Comparison of ENCODE assay signal across 8 mouse cellular contexts in genomic region chr3:145950034-145950814, GRCm38 (mm10). TPM values are rescaled to one million over a fixed set of nuclear protein-coding genes. Genes with fewer than 3 reads are reported as not detected.
DNase-seq lines count a peak whose midpoint lies in the region; ATAC-seq lines count a peak whose summit lies in the region.

No protein-coding gene starts in this region.

- intact Hi-C loops in heart, postnatal 10 days (cut with DNase I) = loop anchor here (1.0 to 5.0 kb wide), 3 partner anchors 37 to 122 kb away; partner anchors contain the start of gene Syde2

- ATAC-seq in erythroblast, adult 5-6 weeks (replicated peaks; ENCODE audit: low FRiP score, poor library complexity, severe bottlenecking) = 0 out of 2 replicates have a peak, but pooled peaks have one; percentile 30
- peak; percentile 45 for ATAC-seq in neutrophil, adult 5-6 weeks (ENCODE audit: extremely low read depth, insufficient number of reproducible peaks, low FRiP score, poor library complexity, severe bottlenecking)
- no peak for ATAC-seq in monocyte, adult 5-6 weeks (replicated peaks; ENCODE audit: insufficient number of reproducible peaks, low FRiP score, low TSS enrichment, poor library complexity, severe bottlenecking)

- peak; percentile 72 for DNase-seq in CD4-positive, CD25-positive, alpha-beta regulatory T cell, adult 2 months (ENCODE audit: low read depth, low spot score)
- peak; percentile 80 for DNase-seq in R1 (ENCODE audit: low read depth, low spot score)
- DNase-seq in heart, postnatal 10 days = peak; percentile 69 to 72
- peak; percentile 53 to 71 for DNase-seq in kidney, postnatal 4 days
- peak; percentile 42 to 68 for DNase-seq in lung, adult 18-20 months

RNA-seq across cellular contexts. Expression of gene 2410004B18Rik, which starts 12.4 kb away (rescaled TPM):
- total RNA-seq in erythroblast, adult 5-6 weeks (2015; ENCODE audit: low replicate concordance) = 20.1 and 46.9 TPM in 2 replicates
- 11.8 and 14.6 TPM in 2 replicates for total RNA-seq in erythroblast, adult 5-6 weeks (2017; ENCODE audit: low replicate concordance)
- 10 to 100 TPM; 22.6 to 23.1 TPM for total RNA-seq in heart, postnatal 10 days (2021)
- total RNA-seq in neutrophil, adult 5-6 weeks (2017) = 45.2 and 50.5 TPM in 2 replicates
- total RNA-seq in monocyte, adult 5-6 weeks (2017) = 24.4 to 36.0 TPM (median 25.5 TPM) in 3 replicates

RNA-seq across cellular contexts. Expression of gene Bcl10, which starts 27.6 kb away (rescaled TPM):
- total RNA-seq in erythroblast, adult 5-6 weeks (2015; ENCODE audit: low replicate concordance) = 7.7 and 13.4 TPM in 2 replicates
- 18.0 and 19.2 TPM in 2 replicates for total RNA-seq in erythroblast, adult 5-6 weeks (2017; ENCODE audit: low replicate concordance)
- total RNA-seq in heart, postnatal 10 days (2021) = 10 to 100 TPM; 23.8 to 25.8 TPM
- 126 and 152 TPM in 2 replicates for total RNA-seq in neutrophil, adult 5-6 weeks (2017)
- total RNA-seq in monocyte, adult 5-6 weeks (2017) = 122 to 137 TPM (median 132 TPM) in 3 replicates

RNA-seq across cellular contexts. Expression of gene Syde2, which starts 37.4 kb away (rescaled TPM):
- 0.63 and 1.3 TPM in 2 replicates for total RNA-seq in erythroblast, adult 5-6 weeks (2015; ENCODE audit: low replicate concordance)
- 0.60 and 1.3 TPM in 2 replicates for total RNA-seq in erythroblast, adult 5-6 weeks (2017; ENCODE audit: low replicate concordance)
- total RNA-seq in heart, postnatal 10 days (2021) = 10 to 100 TPM; 27.4 to 29.0 TPM
- total RNA-seq in neutrophil, adult 5-6 weeks (2017) = 0.12 and 0.35 TPM in 2 replicates
- total RNA-seq in monocyte, adult 5-6 weeks (2017) = 0.32 to 1.6 TPM in 2 of 3 replicates, not detected in the other

Comparison
In these comparisons a context has a peak if more than half of its experiments do, and no peak if none do; other contexts are left out.
1. RNA of gene Syde2, which starts 37.4 kb away (total RNA-seq): 27.4 to 29.0 TPM in heart, postnatal 10 days; 0.32 to 1.6 TPM in monocyte, adult 5-6 weeks, 0.60 to 1.3 TPM in erythroblast, adult 5-6 weeks and 0.12 to 0.35 TPM in neutrophil, adult 5-6 weeks; every median in the first group is over 10 times any median in the second.
2. Peak in every context shown above with its lines, with median percentiles within 50 percentile points of each other: DNase-seq.